Mouse (Mus musculus): Measurements from ENCODE around the gene Efhd2. TPM values are rescaled to one million over a fixed set of nuclear protein-coding genes. Genes with fewer than 3 reads are reported as not detected.

Efhd2 gene
- total RNA-seq, 2 experiments from 2014 or later, result 28.9 to 29.1 TPM

DNA sequence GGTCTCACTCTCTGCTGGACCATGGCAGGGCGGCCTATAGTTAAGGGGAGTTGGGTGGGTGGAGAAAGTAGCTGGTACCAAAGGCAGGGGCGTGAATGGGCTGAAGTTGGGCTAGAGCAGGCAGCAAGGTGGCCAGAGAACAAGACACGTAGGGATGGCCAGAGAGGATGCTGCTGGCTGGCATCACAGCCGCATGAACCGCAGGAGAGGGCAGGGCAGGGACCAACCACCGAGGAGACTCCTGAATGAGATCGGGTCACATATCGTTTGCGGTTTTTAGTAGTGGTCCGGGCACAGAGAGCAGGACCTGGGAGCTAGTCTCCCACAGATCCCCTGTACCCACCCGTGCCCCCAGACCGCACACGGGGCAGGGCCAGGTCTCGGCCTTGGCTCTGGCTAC is 15.4 kb downstream of the Efhd2 start:
- no peak for DNase-seq

DNA sequence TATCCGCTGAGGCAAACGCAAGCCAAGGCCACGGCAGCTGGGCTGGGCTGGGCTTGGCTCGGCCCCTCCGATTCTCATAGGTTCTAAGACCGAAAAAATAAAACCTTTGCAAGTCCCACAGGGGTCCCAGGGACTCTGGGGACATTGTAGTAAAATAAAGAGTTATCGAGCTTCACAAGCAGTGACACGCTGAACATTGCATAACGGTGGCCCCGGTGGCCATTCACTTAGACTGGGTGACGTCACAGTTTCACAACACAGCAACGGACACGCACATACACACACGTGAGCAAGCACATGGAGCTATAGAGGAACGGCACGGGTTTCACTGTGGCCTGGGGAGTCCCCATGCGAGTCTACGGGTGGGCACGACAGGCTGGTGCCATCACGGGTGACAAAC is 16.2 kb downstream of the Efhd2 start:
- peak; percentile 59 for DNase-seq

DNA sequence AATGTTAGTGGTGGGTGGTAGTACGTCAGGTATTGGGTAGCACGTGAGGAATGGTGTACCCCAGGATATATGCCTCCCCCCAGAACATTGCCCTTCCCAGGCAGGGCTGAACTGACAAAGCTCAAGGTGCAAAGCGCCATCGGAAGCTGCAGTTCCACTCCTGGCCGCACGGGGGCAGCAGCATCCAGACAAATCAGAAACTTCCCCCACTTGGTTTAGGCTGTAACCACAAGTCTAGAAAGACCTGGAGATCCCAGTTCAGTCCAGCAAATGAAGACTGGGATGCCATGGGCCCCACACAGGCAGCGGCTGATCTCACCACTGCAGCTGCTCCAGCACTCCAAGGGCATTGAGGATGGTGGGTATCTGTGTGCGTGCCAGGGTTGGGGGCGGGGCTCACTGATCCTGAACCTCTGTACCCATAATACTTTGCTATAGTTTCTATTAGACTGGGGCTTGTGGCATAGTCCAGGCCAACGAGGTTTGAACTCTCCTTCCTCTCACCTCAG is 17.2 kb downstream of the Efhd2 start:
- DNase-seq, result peak; percentile 89

DNA sequence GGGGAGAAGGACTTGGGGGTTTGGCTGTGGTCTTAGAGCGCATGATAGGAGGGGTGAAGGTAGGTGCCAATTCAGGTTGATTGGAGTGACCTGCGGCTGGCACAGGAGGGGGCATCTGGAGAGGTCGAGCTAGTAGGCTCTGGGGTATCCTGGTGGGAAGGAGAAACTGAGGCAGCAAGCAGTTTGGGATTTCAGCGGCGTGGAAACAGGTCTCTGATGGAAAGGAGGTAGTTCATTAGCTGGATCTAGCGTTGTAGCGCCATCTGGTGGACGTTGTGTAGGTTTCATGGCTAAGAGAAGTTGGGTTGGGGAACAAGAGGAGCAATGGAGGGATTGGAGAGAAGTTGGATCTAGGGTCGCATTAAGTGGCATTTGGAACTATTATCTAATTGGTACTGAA is 21.3 kb downstream of the Efhd2 start:
- DNase-seq, result peak; percentile 70

DNA sequence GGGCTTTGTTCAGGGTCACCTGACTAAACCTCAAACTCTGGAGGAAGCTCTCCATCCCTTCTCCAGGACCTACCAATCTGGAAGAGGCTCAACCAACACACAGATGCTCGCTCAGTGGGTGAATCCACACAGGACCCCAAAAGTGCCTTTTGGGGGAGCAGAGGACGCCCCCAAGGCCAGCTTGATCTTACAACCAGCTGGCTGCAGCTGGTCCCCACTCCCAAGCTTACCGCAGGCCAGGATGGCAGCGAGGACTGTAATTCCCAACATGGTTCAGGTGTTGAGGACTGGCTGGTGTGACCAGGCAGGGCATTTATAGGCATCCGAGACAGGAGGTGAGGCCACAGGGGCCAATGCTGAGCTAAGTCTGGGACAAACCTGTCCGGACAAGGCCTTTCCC is 28.7 kb downstream of the Efhd2 start, which contains the start of gene Ctrc:
TSS of gene Ctrc (minus strand) at position 361 of the 400 bp plus-strand sequence.
- DNase-seq, result no peak

DNA sequence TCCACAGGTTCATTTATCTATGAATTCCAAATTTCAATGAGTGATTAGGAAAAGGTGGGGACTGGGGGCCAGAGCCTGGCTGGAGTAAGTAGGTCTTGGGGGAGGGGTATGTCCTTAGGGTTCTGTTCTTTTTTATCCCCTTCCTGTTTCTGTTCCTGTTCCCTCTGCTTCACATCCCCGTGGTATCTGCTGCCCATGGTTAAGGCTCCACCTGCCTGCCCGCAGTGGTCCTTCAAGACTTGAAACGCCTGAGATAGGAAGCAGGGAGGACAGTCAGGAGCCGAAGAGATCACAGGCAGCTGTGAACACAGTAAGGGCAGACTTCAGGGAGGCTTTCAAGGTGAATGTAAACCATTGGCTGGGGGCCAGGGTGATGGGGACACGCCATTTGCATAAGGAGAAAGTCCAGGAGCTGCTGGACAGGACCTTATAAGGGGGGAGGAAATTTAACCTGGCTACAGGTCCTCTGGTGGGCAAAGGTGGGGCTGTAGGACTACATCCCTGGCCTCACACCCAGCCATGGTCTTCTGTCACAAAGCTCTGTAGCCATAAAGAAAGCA is 40.1 kb downstream of the Efhd2 start:
- no peak for DNase-seq

DNA sequence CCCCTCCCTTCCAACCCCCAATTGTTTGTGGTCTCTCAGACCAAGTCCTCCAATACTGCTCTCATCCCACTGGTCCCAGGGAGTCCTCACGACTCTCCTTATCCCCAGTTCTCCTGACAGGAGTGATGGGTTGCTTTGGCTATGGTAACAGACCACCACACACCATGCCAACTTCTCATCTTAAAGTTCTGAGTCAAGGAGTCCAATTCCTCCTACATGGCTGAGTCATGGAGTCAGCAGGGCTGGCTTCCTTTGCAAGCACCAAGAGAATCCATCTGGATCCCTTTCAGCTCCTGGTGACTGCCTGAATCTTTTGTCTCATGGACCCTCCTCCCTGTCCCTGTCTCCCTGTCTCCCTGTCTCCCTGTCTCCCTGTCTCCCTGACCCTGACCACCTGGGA is 40.8 kb downstream of the Efhd2 start:
- DNase-seq, result no peak

DNA sequence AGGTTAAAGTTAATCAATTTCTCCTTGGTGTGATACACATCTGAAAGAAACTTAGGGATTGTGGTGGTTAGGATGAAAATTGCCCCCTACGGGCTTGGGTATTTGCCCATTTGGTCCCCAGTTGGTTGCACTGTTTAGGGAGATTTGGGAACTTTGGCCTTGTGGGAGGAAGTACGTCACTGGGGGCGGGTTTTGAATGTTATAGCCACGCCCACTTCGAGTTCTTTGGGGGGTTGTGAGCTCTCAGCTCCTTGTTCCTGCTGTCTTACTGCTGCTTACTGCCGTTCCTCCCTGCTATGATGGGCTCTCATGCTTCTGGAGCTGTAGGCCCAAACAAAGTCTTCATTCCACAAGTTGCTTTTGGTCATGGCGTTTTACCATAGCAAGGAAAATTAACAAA is 43.4 kb downstream of the Efhd2 start:
- no peak for DNase-seq

DNA sequence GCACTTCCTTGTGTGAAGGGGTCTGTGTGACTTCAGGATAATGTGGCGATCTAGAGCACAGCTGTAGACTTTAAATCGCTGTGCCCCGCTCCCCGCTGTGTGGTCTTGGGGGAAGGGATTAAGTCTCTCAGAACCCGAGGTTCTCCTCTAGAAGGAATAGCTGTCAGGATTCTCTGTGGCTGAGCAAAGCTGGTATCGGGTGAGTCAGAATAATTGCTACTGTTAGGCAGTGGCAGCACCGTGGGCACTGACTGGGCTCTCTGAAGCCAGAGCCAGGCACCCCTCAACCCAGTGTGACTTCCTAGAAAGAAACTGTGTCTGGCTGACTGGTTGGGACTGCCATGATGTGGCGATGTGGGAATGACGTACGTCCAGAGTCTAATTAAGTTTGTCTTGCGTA is 44.3 kb downstream of the Efhd2 start:
- no peak for DNase-seq

DNA sequence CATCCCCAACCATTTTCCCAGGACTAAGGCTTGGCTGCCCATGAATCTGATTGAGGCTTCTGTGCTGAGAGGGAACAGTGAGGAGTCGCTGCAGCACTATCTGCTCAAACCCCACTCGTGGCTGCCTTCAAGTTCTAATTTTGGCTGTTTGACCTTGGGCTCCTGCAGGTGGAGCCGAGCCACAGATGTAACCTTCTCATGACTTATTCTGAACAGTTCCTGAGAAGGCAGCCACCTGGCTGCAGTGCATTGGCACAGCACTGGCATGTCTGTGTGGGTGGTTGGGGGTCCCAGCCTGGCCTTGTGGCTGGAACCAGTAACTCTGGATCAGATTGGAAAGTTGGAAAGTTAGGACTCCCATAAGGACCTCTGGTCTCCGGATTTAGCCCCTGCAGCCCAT is 46.5 kb downstream of the Efhd2 start:
- no peak for DNase-seq

DNA sequence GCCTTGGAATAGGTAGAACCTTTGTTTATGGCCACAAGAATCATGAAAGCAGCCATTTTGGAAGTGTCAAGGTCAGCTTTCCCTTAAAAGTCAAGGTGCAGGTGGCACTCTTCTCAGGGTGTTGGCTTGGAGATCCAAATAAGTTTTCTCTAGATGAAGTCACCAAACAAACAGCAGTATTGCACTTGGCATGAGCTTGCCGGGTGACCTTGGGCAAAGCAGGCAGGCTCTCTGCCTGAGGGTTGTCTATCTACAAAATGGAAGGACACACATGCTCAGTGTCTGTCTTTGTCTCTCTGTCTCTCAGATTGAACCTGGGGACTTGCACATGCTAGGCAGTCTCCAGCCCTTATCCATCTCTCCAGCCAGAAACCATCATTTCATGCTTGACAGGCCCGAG is 47.3 kb downstream of the Efhd2 start:
- DNase-seq, result peak; percentile 43

DNA sequence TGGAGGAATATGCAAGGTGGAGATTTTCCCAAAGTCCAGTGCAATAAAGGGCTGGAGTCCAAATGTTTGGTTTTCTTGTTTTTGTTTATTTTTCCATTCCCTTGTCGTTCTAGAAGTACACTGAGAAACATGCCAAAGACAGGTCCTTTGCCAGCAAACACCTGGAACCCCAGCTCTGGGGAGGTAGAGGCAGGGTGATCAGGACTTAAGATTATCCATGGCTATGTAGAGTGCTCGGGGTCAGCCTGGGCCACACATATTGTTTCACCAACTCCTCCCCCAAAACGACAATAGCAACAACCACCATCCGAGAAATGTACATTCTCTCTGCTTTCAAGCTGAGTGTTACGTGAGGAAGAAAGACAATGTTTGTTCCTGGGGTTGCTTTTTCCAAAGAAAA is 48.7 kb downstream of the Efhd2 start, which contains the start of gene Cela2a:
TSS of gene Cela2a (minus strand) at position 101 of the 400 bp plus-strand sequence.
- DNase-seq, result no peak

DNA sequence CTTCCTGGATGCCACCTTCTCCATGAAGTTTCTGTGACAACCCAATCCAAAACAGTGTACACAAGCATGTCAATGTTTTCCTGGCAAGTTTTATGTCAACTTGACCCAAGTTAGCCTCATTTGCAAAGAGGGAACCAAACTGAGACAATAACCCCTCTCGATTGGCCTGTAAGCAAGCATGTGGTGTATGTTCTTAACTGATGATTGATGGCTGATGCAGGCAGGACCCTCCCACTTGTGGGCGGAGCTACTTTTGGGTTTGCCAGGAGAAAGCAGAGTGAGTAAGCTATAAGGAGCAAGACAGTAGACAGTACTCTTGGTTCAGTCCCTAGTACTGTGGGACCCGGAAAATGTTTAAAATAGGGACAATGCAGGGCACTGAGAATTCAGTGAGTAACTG is 51.7 kb downstream of the Efhd2 start:
- DNase-seq, result no peak

DNA sequence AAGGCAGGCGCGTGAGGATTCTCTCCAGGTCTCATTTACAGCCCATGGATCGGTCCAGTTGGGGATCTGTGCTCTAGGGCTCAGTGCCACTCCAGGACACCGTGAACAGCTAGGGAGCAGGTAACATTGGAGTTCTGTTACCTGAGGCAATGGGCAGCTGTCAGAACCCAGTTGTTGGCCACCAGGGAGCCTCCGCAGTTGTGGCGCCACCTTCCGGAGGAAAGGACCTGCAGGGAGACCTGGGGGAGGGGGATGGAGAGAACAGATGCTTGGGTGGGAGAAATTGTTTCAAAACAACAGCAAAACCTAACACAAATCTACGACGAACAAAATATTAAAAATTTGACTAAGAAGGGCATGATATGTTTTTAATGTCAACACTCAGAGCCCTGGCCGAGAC is 52.6 kb downstream of the Efhd2 start:
- peak; percentile 47 for DNase-seq

DNA sequence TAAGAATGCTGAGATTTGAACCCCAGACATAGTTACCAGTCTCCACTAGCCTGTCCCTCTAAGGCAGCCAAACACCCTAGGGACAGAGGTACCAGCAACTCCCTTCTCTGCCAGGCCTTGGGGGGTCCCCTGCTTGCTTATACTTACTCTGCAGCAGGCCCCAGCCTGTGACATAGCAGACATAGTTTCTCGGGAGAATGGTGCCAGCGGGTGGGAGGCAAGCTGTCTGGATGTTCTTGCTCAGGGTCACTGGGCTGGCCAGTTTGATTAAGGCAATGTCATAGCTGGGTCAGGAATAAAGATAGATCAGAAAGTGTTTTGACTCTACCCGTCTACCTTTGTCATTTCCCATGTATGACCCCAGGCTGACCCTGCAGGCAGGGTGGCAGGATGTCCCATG is 53.5 kb downstream of the Efhd2 start:
- DNase-seq, result no peak

DNA sequence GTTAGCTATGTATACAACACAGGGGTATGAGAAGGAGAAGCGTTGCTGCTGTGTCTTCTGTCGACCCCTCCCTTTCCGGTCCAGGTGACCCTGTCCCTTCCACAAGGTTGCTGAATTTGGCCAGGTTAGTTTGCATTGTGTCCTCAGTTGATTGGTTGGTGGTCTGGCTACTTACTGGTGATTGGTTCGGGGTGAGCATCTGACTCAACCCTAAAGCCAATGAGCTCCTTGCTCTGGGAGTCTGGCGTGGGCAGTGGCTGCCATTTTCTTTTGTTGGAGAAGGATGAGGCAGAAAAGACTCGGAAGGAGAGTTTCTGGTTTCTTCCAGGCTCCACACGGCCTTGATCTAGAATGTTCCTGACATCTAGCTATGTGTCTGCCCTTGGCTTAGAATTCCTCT is 55.4 kb downstream of the Efhd2 start:
- DNase-seq, result no peak

DNA sequence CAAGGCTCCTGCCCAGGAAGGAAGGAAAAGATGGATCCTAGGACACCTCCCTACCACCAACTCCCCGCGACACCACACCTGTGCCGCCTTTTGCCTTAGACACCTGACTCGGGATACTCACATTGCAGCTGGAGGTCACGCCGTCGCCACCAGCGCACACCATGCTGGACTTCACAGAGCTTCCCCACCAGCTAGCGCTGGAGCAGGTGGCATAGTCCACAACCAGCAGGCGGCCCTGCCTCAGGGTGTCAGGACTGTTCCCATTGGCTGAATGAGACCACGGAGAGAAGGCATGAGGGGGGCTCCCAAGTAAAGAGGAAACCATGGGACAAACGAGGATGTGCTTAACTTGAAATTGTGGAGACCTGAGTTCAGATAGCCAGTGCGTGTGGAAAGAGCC is 55.9 kb downstream of the Efhd2 start:
- DNase-seq, result no peak

DNA sequence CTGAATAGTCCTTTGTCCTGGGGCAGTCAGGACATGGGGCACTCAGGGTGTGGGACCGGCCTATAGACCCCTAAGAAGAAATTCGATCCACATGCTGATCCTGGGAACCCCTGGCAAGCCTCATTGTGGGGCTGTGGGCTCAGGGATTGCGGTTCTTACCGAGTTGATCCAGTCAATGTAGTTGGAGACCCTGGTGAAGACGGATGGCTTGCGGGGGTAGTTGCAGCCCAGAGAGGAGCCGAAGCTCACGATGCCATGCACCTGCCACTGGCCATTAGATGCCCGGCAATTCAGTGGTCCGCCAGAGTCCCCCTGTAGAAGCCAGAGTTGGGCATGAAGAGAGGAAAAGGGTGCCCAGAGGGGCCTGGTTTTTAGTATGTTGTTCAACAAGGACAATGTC is 57.0 kb downstream of the Efhd2 start:
- DNase-seq, result no peak

DNA sequence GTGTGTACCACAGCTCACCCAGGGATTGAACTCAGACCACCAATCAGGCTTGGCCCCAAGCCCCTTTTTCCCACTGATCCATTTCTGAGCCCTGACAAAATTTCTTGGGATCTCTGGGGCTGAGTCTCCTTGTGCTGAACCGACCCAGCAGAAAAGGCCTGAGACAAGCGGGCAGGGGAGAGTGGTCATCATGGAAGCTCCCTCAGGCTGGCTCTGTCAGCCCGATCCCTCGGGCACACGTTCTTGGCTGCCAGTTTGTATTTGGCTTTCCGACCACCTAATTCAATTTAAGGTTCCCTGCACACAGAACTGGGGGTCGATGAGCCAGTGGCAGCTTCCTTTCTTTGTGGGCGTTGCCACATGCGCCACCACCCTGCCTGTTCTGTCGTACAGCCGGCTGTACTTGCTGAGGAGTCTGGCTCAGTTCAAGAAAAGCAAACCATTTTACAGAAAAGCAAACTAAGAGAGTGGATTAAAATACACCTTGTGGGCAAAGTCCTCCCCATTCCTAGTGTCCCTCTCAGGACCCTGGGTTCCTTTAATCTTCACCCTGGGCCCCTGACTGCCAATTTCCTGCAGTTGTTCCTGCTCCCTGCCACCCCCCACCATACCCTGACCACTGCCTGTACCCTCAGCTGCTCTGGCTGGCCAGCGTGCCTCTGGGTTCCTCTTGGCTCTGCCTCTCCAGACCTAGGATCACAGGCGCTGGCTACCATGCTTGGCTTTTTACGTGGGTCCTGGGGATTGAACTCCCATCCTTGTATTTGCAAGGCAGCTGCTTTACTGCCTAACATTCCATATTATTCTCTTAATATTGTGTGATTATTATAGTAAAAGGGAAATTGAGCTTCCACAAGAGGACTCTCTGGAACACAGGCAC is 57.7 kb downstream of the Efhd2 start:
- no peak for DNase-seq

DNA sequence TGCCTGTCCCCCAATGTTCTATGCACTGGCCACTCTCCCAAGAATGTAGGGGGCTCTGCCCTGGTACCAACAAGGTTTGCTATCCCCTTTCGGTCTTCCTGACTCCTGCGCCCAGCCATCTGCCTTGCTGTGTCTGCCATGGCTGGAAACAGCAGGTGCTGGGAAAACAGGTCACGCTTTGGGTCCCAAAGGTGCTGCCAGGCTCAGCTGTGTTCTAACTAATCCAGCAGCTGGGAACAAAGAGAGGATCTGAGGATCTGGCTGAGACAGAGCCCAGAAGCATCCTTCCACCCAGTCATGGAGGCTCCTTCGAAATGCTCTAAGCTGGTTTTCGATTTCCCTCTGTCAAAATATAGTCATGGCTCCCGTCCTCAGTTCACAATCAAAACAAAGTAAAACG is 58.5 kb downstream of the Efhd2 start:
- no peak for DNase-seq

DNA sequence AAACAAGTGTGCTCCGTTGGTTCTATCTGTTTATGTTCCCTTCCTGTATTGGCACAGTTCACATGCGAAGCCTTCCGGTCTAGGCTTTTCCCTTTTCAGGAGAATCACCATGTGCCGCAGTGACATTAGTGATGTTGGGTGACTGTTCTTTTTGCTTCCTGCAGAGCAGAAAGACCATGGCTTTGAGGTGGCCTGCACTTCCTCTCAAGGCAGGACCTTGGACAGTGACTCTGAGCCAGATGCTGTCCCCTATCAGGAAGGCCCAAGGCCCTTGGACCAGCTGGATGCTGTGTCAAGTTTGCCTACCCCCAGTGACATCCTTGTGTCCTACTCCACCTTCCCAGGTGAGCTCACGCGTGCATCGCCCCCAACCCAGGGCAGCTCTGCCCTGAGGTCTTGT is 63.3 kb downstream of the Efhd2 start:
- DNase-seq, result no peak

DNA sequence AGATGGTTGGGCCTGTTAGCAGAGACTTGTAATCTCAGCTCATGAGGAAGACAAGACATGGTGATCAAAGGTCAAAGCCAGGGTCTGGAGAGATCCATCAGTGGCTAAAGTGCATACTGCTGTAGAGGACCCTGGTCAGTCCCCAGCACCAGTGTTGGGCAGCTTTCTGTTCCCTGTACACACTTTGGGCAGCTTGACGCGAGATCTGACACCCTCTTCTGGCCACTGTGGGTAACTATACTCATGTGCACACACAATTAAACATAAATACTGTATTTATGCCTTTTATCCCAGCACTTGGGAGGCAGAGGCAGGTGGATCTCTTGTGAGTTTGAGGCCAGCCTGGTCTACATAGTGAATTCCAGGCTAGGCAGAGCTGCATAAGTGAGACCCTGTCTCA is 63.7 kb downstream of the Efhd2 start:
- no peak for DNase-seq

DNA sequence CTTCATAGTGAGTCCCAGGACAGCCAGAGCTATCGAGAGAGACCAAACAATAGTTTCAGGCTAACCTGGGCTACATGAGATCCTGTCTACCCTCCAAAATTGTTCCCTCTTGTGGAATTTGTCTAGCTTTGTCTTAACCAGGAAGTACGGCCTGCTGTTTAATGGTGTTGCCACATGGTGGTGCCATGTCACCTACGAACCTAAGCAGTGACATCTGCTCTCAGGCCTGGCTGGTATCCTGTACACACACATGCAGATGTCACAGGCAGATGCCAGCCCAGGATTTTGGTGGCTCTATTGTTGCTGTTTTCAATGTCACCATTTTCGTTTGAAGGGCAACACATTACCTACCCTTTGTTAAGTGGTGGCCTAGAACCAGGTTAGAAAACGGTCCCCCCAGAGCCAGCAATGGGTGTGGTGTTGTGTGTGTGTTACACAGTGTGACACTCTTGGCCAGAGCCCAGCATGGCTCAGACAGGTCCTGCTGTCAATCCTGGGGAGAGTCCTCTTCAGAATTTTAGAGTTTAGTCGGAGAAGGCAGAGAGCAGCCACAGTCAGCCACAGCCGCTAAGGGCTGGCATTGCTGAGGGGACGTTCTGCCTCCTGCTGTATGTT is 64.8 kb downstream of the Efhd2 start:
- DNase-seq, result no peak

All from adrenal gland, postnatal 10 days (tissue).